Mouse (Mus musculus): ENCODE data around the gene Smyd3.

GRCm38 (mm10) chr1:179118673-179119072 lies 399.2 kb downstream of the Smyd3 start:
- TF ChIP-seq CTCF (IDR thresholded peaks at IDR 0.05; ENCODE audit: low read depth, low read length): no peak
- no peak for TF ChIP-seq EP300 (IDR thresholded peaks at IDR 0.05; ENCODE audit: insufficient read depth, low read depth, low read length)
- TF ChIP-seq POLR2A (IDR thresholded peaks at IDR 0.05; ENCODE audit: insufficient read depth, low read length): no peak
